Mouse (Mus musculus): ENCODE results near the gene Qrfpr. TPM values are rescaled to one million over a fixed set of nuclear protein-coding genes. Genes with fewer than 3 reads are reported as not detected.

Qrfpr gene
- 0.17 and 0.29 TPM in 2 replicates for polyA plus RNA-seq (2012; rRNA removed)
- polyA plus RNA-seq (2014; fragmentation: Nextera tagmentation; extraction: Ambion mirVana): 0.11 and 0.32 TPM in 2 replicates

DNA sequence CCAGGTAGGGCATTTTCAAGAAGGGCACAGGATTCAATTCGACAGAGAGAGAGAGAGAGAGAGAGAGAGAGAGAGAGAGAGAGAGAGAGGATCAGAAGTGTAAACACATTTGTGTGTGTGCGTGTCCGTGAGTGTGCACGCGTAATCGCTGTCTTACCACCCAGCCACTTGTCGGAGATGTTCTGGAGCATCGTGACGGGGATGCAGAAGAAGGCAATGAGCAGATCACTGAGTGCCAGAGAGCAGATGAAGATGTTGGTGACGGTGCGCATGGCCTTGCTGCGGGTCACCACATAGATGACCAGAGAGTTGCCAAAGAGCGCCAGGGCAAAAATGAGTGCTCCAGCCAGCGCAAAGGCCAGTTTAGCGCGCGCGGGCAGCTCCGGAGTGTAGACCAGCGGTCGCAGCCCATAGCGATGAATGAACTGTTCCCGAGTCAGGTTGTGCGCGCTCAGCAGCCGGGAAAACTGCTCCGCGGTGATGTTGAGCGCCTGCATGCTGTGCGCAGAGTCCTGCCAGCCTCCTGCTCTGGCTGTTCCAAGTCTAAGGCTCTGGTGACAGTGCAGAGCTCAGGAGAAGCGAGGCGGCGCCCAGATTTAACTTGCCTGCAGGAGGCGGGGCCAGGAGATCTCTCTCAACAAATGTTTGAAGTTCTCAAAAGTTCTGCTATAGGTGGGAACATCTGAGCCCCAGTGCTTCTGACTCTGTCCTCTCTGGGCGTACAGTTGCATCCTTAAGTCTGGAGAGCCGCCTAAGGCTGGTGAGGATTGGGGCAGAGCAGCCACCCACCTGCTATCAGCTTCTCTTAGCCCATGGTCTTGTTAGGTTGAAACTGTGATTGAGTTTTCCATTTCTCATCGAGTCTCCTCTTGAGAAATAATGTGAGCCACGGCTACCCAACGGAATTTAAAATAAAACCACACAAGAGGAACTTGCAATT lies at the start of gene Qrfpr:
Qrfpr (minus strand) TSS at position 571 of the 940 bp plus-strand sequence.
- H3K4me2 ChIP-seq (replicated peaks; ENCODE audit: low read depth, low read length, severe bottlenecking): peak within 1 kb of the TSS; percentile 49
- DNase-seq (ENCODE audit: low spot score) (no peak), ATAC-seq (ENCODE audit: low FRiP score, low read depth) (no peak)
- H3K27me3 ChIP-seq (ENCODE audit: control insufficient read depth, insufficient read depth, low read length): peaks cover 15% of the 10 kb centered on the region; the same call in 1 of the 2 replicates
- H3K9ac ChIP-seq (ENCODE audit: low read depth, low read length, severe bottlenecking): 0 out of 2 replicates have a peak within 1 kb of the TSS, but pooled peaks have one; percentile 16
- no peaks in the 10 kb centered on the region for H3K4me1 ChIP-seq (ENCODE audit: control insufficient read depth, insufficient read depth, low read length)
- no peak within 1 kb of the TSS for H3K27ac ChIP-seq (replicated peaks; ENCODE audit: low read depth, low read length)
- H3K4me3 ChIP-seq (replicated peaks; ENCODE audit: low read length): peak within 1 kb of the TSS; percentile 21
- no peaks in the 10 kb centered on the region for H3K36me3 ChIP-seq (ENCODE audit: control insufficient read depth, insufficient read depth, low read length)
- no peaks in the 10 kb centered on the region for H3K9me3 ChIP-seq (ENCODE audit: control insufficient read depth, low read length)
- WGBS: 10% methylated on average over 36 of the region's 39 CpGs
- no peak for TF ChIP-seq POLR2A (IDR thresholded peaks at IDR 0.05; ENCODE audit: borderline replicate concordance, extremely low read depth, insufficient read depth, insufficient read length)

DNA sequence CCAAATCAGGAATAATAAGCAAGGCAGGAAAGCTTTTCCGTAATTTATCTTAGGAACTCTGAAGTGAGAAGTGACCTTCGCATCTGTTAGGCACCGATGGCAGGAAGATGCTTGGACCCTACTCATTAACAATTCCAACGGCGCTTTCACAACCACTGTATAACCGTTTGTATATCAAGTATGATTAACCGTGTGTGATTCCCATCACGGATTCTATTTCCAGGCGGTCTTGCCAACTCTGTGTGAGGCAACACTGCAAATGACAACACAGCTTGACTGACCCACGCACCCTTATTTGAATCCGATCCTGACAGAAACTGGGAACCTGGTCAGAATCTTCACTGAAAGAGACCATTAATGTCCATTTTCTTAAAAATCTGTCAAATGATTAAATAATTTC lies 41.8 kb upstream of the Qrfpr start:
- no peaks in the 10 kb centered on the region for H3K27me3 ChIP-seq (ENCODE audit: control insufficient read depth, insufficient read depth, low read length)
- H3K9me3 ChIP-seq (ENCODE audit: control insufficient read depth, low read length): no peaks in the 10 kb centered on the region
- DNase-seq (ENCODE audit: low spot score) (no peak), ATAC-seq (ENCODE audit: low FRiP score, low read depth) (no peak)
- H3K36me3 ChIP-seq (ENCODE audit: control insufficient read depth, insufficient read depth, low read length): no peaks in the 10 kb centered on the region
- no peak overlapping the region for H3K9ac ChIP-seq (ENCODE audit: low read depth, low read length, severe bottlenecking)
- no peak overlapping the region for H3K4me3 ChIP-seq (replicated peaks; ENCODE audit: low read length)
- 90% methylated on average over 11 of the region's 11 CpGs for whole genome bisulfite sequencing
- no peak overlapping the region for H3K27ac ChIP-seq (replicated peaks; ENCODE audit: low read depth, low read length)
- TF ChIP-seq POLR2A (IDR thresholded peaks at IDR 0.05; ENCODE audit: borderline replicate concordance, extremely low read depth, insufficient read depth, insufficient read length): no peak
- no peak overlapping the region for H3K4me2 ChIP-seq (replicated peaks; ENCODE audit: low read depth, low read length, severe bottlenecking)
- H3K4me1 ChIP-seq (ENCODE audit: control insufficient read depth, insufficient read depth, low read length): no peaks in the 10 kb centered on the region

DNA sequence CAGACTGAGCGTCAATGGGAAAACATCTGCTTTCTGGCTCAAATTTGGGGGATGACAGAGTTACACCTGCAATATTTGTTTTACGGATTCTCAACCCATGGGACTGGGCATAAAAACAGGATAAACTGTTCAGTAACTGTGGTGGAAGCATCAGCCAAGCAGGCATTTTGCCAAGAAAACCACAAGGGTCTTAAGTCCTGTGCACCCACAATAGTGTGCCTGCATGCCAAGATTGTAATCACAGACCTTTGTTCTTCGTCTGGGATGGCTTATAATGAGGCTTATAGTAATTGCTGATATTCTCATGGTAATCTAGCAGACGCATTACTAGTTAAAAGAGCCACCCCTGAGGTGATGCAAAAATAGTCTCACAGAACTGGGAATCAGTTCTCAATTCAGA lies 41.2 kb upstream of the Qrfpr start:
- WGBS: 62% methylated on average over 4 of the region's 4 CpGs
- H3K4me3 ChIP-seq (replicated peaks; ENCODE audit: low read length): no peak overlapping the region
- no peak for DNase-seq (ENCODE audit: low spot score)
- no peak overlapping the region for H3K4me2 ChIP-seq (replicated peaks; ENCODE audit: low read depth, low read length, severe bottlenecking)
- ATAC-seq (ENCODE audit: low FRiP score, low read depth): no peak
- no peak overlapping the region for H3K9ac ChIP-seq (ENCODE audit: low read depth, low read length, severe bottlenecking)
- H3K27me3 ChIP-seq (ENCODE audit: control insufficient read depth, insufficient read depth, low read length): no peaks in the 10 kb centered on the region
- TF ChIP-seq POLR2A (IDR thresholded peaks at IDR 0.05; ENCODE audit: borderline replicate concordance, extremely low read depth, insufficient read depth, insufficient read length): no peak
- H3K27ac ChIP-seq (replicated peaks; ENCODE audit: low read depth, low read length): no peak overlapping the region
- no peaks in the 10 kb centered on the region for H3K36me3 ChIP-seq (ENCODE audit: control insufficient read depth, insufficient read depth, low read length)
- no peaks in the 10 kb centered on the region for H3K9me3 ChIP-seq (ENCODE audit: control insufficient read depth, low read length)
- H3K4me1 ChIP-seq (ENCODE audit: control insufficient read depth, insufficient read depth, low read length): no peaks in the 10 kb centered on the region

DNA sequence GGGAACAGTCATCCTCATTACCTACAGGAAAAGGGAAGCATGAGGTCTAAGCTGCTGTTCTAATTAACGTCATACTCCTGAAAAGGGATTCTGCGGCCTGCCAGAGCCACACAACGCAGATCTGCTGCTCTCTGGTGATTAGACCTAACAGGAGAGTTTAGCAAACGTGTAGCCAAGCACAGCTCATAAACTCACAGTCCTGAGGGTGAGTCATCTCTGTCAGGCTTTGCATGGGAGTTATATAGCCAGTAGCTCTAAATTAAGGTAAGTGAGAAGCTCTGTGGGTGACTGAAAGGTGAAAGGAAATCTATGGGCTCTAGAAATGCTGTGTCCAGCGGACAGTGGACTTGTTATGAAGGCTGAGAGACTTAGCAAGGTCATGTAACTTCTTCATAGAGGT lies 28.5 kb upstream of the Qrfpr start:
- H3K36me3 ChIP-seq (ENCODE audit: control insufficient read depth, insufficient read depth, low read length): no peaks in the 10 kb centered on the region
- H3K4me1 ChIP-seq (ENCODE audit: control insufficient read depth, insufficient read depth, low read length): no peaks in the 10 kb centered on the region
- H3K4me3 ChIP-seq (replicated peaks; ENCODE audit: low read length): no peak overlapping the region
- DNase-seq (ENCODE audit: low spot score) (no peak), ATAC-seq (ENCODE audit: low FRiP score, low read depth) (no peak)
- H3K9ac ChIP-seq (ENCODE audit: low read depth, low read length, severe bottlenecking): no peak overlapping the region
- TF ChIP-seq POLR2A (IDR thresholded peaks at IDR 0.05; ENCODE audit: borderline replicate concordance, extremely low read depth, insufficient read depth, insufficient read length): no peak
- H3K4me2 ChIP-seq (replicated peaks; ENCODE audit: low read depth, low read length, severe bottlenecking): no peak overlapping the region
- H3K9me3 ChIP-seq (ENCODE audit: control insufficient read depth, low read length): no peaks in the 10 kb centered on the region
- no peaks in the 10 kb centered on the region for H3K27me3 ChIP-seq (ENCODE audit: control insufficient read depth, insufficient read depth, low read length)
- H3K27ac ChIP-seq (replicated peaks; ENCODE audit: low read depth, low read length): no peak overlapping the region
- WGBS: 27% methylated on average over 5 of the region's 5 CpGs

DNA sequence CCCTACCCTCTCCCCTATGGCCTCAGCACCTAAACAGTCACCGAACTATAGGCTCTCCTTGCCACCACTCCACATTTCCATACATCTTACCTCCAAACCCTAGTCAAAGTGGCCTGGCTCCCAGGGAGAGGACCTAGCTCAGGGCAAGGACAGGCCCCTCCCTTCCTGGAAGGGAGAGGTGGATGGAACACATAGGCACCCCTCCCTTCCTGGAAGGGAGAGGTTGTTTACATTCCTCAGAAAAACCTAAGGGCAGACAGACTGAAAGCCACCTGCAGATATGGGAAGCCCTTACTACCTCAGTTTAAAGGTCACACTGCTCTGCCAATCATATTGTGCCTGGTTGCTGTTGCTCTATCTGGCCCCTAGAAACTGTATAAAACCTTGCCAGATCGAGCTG lies 26.3 kb upstream of the Qrfpr start:
- Histone ChIP-seq H3K4me2 (replicated peaks; ENCODE audit: low read depth, low read length, severe bottlenecking) (no peak overlapping the region), H3K9ac (ENCODE audit: low read depth, low read length, severe bottlenecking) (no peak overlapping the region), H3K4me1 (ENCODE audit: control insufficient read depth, insufficient read depth, low read length) (no peaks in the 10 kb centered on the region), H3K27ac (replicated peaks; ENCODE audit: low read depth, low read length) (no peak overlapping the region), H3K4me3 (replicated peaks; ENCODE audit: low read length) (no peak overlapping the region), H3K9me3 (ENCODE audit: control insufficient read depth, low read length) (no peaks in the 10 kb centered on the region), H3K36me3 (ENCODE audit: control insufficient read depth, insufficient read depth, low read length) (no peaks in the 10 kb centered on the region), H3K27me3 (ENCODE audit: control insufficient read depth, insufficient read depth, low read length) (no peaks in the 10 kb centered on the region)
- WGBS: 80% methylated on average over 2 of the region's 2 CpGs
- no peak for DNase-seq (ENCODE audit: low spot score)
- TF ChIP-seq POLR2A (IDR thresholded peaks at IDR 0.05; ENCODE audit: borderline replicate concordance, extremely low read depth, insufficient read depth, insufficient read length): no peak
- no peak for ATAC-seq (ENCODE audit: low FRiP score, low read depth)
